Mouse (Mus musculus) stomach, postnatal 0 days (tissue): ENCODE measurements at regions not wholly inside any gene's neighbourhood (a gene's known extent, or its start where the extent isn't known, plus 50 kb on each side); places are given as distances from the start of the nearest gene placed in this dataset.

Experiments used
- ATAC-seq: fragments of 200-750 bp; cut with Nextera tagmentation; 2 replicates; pipeline ENCODE4 v1.8.0; 2017; ENCODE audit not compliant: low FRiP score, low TSS enrichment
- DNase-seq: peaks from one replicate; pipeline ENCODE4 v3.0.0-alpha.2; 2016; ENCODE audit warnings: low spot score
- H3K27ac ChIP-seq: fragments of 300-500 bp; sonication (generic); replicated peaks from 2 replicates; pipeline ENCODE4 v1.5.1; 2014; ENCODE audit warnings: mild to moderate bottlenecking, control low read depth
- H3K27me3 ChIP-seq: fragments of 300-500 bp; sonication (generic); 2 replicates; pipeline ENCODE4 v1.6.1; 2014; ENCODE audit warnings: low read length; ENCODE audit not compliant: control insufficient read depth, insufficient read depth
- H3K36me3 ChIP-seq: fragments of 300-500 bp; sonication (generic); 2 replicates; pipeline ENCODE4 v1.6.1; 2014; ENCODE audit warnings: low read length, mixed read lengths; ENCODE audit not compliant: control insufficient read depth, insufficient read depth
- H3K4me1 ChIP-seq: fragments of 300-500 bp; sonication (generic); replicated peaks from 2 replicates; pipeline ENCODE4 v1.6.1; 2014; ENCODE audit warnings: antibody characterized with exemption; ENCODE audit not compliant: control insufficient read depth, insufficient read depth
- H3K4me2 ChIP-seq: fragments of 300-500 bp; sonication (generic); replicated peaks from 2 replicates; pipeline ENCODE4 v1.6.1; 2014; ENCODE audit warnings: low read depth, mild to moderate bottlenecking, control low read depth, moderate library complexity
- H3K4me3 ChIP-seq: fragments of 300-500 bp; sonication (generic); 2 replicates; pipeline ENCODE4 v1.5.1; 2014; ENCODE audit warnings: low read depth, low read length, control low read depth
- H3K9ac ChIP-seq: fragments of 300-500 bp; sonication (generic); 2 replicates; pipeline ENCODE4 v1.6.1; 2014; ENCODE audit warnings: mild to moderate bottlenecking, low read length, control low read depth, mixed read lengths
- H3K9me3 ChIP-seq: fragments of 300-500 bp; sonication (generic); 2 replicates; pipeline ENCODE4 v1.6.1; 2016; ENCODE audit warnings: low read length; ENCODE audit not compliant: control insufficient read depth
- CTCF ChIP-seq: IDR thresholded peaks from 2 replicates; pipeline ENCODE4 v1.5.1; 2016; ENCODE audit warnings: antibody characterized with exemption, low read depth, mild to moderate bottlenecking, moderate library complexity
- EP300 ChIP-seq: optimal IDR thresholded peaks from 2 replicates; pipeline ENCODE3; 2016; ENCODE audit warnings: antibody characterized with exemption
- WGBS: fragments of 180-500 bp; shearing (Covaris S2); extraction: QIAGEN DNeasy Blood & Tissue Kit; methylation state at CpG from one replicate; pipeline ENCODE4 v1.1.7; 2014; 5-methylcytosine and 5-hydroxymethylcytosine counted together

GRCm38 (mm10) chr13:10557559-10557958, 196.9 kb upstream of the Chrm3 start:
- no peaks in the 10 kb centered on the region for H3K36me3 ChIP-seq
- no peaks in the 10 kb centered on the region for H3K27me3 ChIP-seq
- TF ChIP-seq CTCF (no peak), EP300 (no peak)
- H3K4me2 ChIP-seq: no peak overlapping the region
- H3K4me3 ChIP-seq: no peak overlapping the region
- 92% methylated on average over 1 of the region's 1 CpGs for WGBS
- H3K9me3 ChIP-seq: no peaks in the 10 kb centered on the region
- no peak overlapping the region for H3K27ac ChIP-seq
- no peak overlapping the region for H3K9ac ChIP-seq
- ATAC-seq (no peak), DNase-seq (no peak)
- no peaks in the 10 kb centered on the region for H3K4me1 ChIP-seq

- no peak overlapping the region for H3K4me3 ChIP-seq
- H3K4me1 ChIP-seq: no peaks in the 10 kb centered on the region
- WGBS: 83% methylated on average over 2 of the region's 2 CpGs
- ATAC-seq: no peak
- TF ChIP-seq EP300 (no peak), CTCF (no peak)
- H3K27ac ChIP-seq: no peak overlapping the region
- H3K9me3 ChIP-seq: no peaks in the 10 kb centered on the region
- DNase-seq: no peak
- no peak overlapping the region for H3K9ac ChIP-seq
- no peak overlapping the region for H3K4me2 ChIP-seq
- H3K27me3 ChIP-seq: no peaks in the 10 kb centered on the region
- H3K36me3 ChIP-seq: no peaks in the 10 kb centered on the region
Measured at GRCm38 (mm10) chr13:10554595-10554994, 193.9 kb upstream of the Chrm3 start.

GRCm38 (mm10) chr13:10542723-10543122, 182.1 kb upstream of the Chrm3 start:
- no peak for ATAC-seq
- Histone ChIP-seq H3K27ac (no peak overlapping the region), H3K9me3 (no peaks in the 10 kb centered on the region), H3K4me1 (no peaks in the 10 kb centered on the region), H3K36me3 (no peaks in the 10 kb centered on the region), H3K4me2 (no peak overlapping the region), H3K9ac (no peak overlapping the region), H3K4me3 (no peak overlapping the region), H3K27me3 (no peaks in the 10 kb centered on the region)
- WGBS: 96% methylated on average over 1 of the region's 1 CpGs
- no peak for TF ChIP-seq CTCF
- no peak for TF ChIP-seq EP300
- DNase-seq: no peak

GRCm38 (mm10) chr13:10540197-10540940, 179.7 kb upstream of the Chrm3 start:
- ATAC-seq (peak; percentile 45; the same call in 1 of the 2 replicates), DNase-seq (peak; percentile 17)
- H3K9ac ChIP-seq: no peak overlapping the region
- H3K4me3 ChIP-seq: no peak overlapping the region
- H3K27ac ChIP-seq: no peak overlapping the region
- no peaks in the 10 kb centered on the region for H3K36me3 ChIP-seq
- H3K4me1 ChIP-seq: no peaks in the 10 kb centered on the region
- no peaks in the 10 kb centered on the region for H3K9me3 ChIP-seq
- TF ChIP-seq EP300 (no peak), CTCF (no peak)
- 79% methylated on average over 8 of the region's 8 CpGs for WGBS
- H3K4me2 ChIP-seq: no peak overlapping the region
- no peaks in the 10 kb centered on the region for H3K27me3 ChIP-seq

GRCm38 (mm10) chr13:10538927-10539326, 178.3 kb upstream of the Chrm3 start:
- H3K27ac ChIP-seq: no peak overlapping the region
- ATAC-seq: no peak
- 84% methylated on average over 4 of the region's 4 CpGs for WGBS
- H3K4me2 ChIP-seq: no peak overlapping the region
- H3K36me3 ChIP-seq: no peaks in the 10 kb centered on the region
- H3K27me3 ChIP-seq: no peaks in the 10 kb centered on the region
- no peak overlapping the region for H3K9ac ChIP-seq
- H3K9me3 ChIP-seq: no peaks in the 10 kb centered on the region
- peak; percentile 63 for TF ChIP-seq CTCF
- no peak for TF ChIP-seq EP300
- no peak overlapping the region for H3K4me3 ChIP-seq
- H3K4me1 ChIP-seq: no peaks in the 10 kb centered on the region
- peak; percentile 32 for DNase-seq

- H3K9ac ChIP-seq: no peak overlapping the region
- no peaks in the 10 kb centered on the region for H3K4me1 ChIP-seq
- no peak for ATAC-seq
- WGBS: 78% methylated on average over 2 of the region's 2 CpGs
- no peaks in the 10 kb centered on the region for H3K9me3 ChIP-seq
- no peaks in the 10 kb centered on the region for H3K36me3 ChIP-seq
- H3K4me3 ChIP-seq: no peak overlapping the region
- H3K27ac ChIP-seq: no peak overlapping the region
- H3K27me3 ChIP-seq: no peaks in the 10 kb centered on the region
- DNase-seq: no peak
- H3K4me2 ChIP-seq: no peak overlapping the region
- no peak for TF ChIP-seq CTCF
- TF ChIP-seq EP300: no peak
Measured at GRCm38 (mm10) chr13:10527251-10527650, 166.6 kb upstream of the Chrm3 start.
